Mouse (Mus musculus): ENCODE data around the gene Ephb3. TPM values are rescaled to one million over a fixed set of nuclear protein-coding genes. Genes with fewer than 3 reads are reported as not detected.

Gene Ephb3
- total RNA-seq, 1 experiment from 2014 or later, result not detected

DNA sequence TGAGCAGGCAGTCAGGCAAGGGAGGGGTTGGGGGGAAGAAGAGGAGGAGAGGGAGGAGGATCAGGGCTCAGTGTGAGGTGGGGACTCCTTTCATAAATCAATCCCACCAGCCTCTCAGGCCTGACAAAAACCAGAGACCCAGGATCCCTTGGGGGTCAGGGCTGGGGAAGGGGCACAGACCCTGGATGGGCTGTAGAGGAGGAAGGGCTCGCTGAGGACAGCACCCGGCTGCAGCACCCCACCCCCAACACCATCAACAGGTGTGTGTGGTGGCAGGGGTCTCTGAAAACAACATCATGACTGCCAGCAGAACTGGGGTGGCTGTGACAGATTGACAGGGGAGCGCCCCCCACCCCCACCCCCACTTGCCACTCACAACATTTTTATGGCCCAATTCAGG lies 36.0 kb downstream of the Ephb3 start:
- no peak for ATAC-seq (replicated peaks; ENCODE audit: insufficient number of reproducible peaks, low FRiP score, low TSS enrichment, poor library complexity, severe bottlenecking)

DNA sequence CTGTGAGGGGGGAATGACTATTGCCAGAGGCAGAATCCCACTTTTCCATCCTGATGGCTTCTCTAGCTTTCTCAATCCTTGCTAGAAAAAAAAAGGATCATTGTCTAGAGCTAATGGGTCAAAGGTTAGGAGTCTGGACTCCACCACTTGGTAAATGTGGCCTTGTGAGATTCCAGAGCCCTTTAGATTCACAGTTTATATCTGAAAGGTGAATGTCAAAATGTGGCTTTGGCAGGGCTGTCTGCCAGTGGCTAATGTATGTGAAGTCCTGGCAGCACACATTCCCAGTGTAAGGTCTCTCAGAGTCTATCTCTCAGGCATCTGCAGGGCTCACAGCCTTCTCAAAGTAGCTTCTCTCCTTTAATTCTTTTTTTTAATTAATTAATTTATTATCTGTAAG lies 36.5 kb downstream of the Ephb3 start:
- no peak for ATAC-seq (replicated peaks; ENCODE audit: insufficient number of reproducible peaks, low FRiP score, low TSS enrichment, poor library complexity, severe bottlenecking)

DNA sequence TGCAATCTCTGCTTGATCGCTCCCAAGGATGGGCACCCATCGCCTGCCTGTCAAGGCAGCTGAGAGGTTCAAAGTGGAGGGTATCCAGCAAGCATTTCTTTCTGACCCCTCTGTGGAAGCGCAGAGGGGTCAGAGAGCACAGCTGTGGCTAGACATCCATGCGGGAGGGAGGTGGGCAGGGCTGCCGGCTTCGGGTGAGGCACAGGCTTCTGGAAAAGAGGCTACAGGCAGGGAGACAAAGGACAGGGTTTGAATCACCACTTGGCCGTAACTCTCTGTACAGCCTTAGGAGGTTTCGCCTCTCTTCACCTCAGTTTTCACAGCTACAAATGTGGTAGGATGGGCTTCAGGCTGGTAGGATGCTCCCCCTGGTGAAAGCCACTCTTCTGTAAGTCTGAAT lies 38.4 kb downstream of the Ephb3 start:
- no peak for ATAC-seq (replicated peaks; ENCODE audit: insufficient number of reproducible peaks, low FRiP score, low TSS enrichment, poor library complexity, severe bottlenecking)

DNA sequence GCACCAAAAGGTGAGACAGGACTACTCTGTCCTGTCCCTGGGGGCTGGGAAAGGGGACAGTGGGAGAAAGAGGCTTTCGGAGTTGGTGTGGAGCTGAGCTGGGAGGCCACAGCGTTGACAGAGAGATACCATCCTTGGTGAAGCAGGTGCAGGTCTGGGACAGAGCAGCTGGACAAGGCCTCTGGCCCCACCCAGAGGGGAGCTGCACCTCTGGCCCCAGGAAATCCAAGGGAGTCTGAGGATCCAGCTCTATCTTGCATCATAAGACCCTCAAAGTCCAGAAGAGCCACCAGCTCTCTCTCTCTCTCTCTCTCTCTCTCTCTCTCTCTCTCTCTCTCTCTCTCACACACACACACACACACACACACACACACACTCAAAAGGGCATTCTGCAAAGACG lies 40.2 kb downstream of the Ephb3 start:
- no peak for ATAC-seq (replicated peaks; ENCODE audit: insufficient number of reproducible peaks, low FRiP score, low TSS enrichment, poor library complexity, severe bottlenecking)

DNA sequence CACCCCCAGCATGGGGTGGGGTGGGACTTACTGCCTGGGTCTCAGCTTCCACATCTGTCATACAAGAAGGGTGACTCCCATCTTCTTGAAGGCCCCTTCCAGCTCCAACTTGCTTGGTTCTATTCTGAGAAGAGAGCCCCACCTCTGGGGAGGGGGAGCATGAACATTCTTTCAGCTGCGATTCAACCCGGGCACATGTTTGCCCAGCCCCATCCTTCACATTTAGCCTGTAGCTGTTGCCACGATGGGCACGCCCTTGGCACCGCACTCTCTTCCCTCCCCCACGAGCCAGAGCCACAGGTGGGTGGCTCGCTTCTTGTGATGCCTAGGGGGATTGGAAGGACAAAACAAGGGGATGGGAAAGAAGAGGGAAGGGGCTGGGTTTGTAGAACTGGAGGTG lies 40.8 kb downstream of the Ephb3 start:
- ATAC-seq (replicated peaks; ENCODE audit: insufficient number of reproducible peaks, low FRiP score, low TSS enrichment, poor library complexity, severe bottlenecking), result no peak

DNA sequence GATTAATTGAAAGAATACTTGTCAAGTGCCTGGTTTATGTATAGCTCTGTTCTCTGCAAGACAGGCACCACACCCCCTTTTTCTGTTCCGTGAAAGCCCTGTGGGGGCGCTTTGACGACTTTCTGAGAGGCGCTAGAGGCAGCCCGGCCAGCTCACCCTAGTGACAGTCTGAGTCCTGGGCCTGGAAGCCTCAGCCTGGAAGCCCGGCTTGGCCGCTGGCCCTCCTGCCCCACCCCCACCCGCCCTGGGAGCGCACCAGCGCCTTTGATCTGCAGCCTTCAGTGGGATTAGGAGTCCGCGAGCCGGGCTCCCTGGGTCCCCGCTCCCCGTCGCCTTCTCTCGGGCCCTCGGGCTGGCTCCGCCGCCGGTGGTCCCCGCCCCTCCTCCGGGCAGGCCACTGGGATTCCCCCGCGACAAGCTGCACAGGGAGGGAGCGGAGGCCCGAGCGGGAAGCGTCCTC lies 41.4 kb downstream of the Ephb3 start:
- ATAC-seq (replicated peaks; ENCODE audit: insufficient number of reproducible peaks, low FRiP score, low TSS enrichment, poor library complexity, severe bottlenecking), result peak; percentile 72; the same call in 1 of the 2 replicates

DNA sequence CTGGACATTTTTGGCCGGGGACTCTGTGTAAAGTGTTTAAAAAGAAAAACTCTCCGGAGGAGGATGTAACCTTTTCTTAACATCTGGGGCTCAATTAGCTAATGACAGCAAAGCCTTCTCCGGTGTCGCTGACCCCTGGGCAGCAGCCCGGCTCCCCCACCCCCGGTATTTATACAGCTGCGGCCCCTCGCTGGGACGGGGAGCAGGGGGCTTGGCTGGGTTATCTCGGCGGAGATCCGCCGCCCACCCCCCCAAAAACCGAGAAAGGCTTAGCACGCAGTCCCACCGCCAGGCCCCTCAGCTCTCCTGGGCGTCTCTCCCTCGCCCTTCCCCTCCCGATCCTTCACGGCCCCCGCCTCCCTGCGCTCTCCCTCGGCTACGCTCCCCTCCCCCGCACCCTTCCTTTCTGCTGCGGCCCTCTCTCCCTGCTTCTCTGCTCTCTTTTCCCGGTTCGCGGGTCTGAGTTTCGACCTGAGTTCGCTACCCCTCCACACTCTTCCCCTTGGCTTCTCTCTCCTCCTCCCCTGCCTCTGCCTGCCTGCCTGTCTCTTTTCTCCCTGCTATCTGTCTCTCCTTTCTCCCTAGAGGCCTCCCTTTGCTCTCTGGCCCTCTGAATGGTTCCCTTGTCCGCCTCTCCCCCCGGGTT lies 42.0 kb downstream of the Ephb3 start:
- no peak for ATAC-seq (replicated peaks; ENCODE audit: insufficient number of reproducible peaks, low FRiP score, low TSS enrichment, poor library complexity, severe bottlenecking)

DNA sequence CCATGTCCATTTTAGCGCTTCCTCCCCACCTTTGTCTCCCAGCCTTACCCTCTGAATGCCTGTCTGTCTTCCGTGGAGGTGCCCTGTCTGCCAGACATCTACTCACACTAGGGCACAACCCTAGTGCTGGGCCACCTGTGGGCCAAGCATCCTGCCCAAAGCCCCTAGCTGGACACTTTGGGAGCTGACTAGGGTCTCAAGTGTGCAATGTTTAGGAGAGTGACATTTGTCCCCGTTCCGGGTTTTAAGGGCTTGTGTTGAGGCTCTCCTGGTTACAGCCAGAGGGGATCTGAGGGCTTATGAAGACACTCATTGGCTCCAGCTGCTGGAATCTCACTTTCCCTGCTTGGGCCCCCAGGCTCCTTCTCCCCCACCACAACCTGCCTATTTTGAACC lies 42.5 kb downstream of the Ephb3 start:
- ATAC-seq (replicated peaks; ENCODE audit: insufficient number of reproducible peaks, low FRiP score, low TSS enrichment, poor library complexity, severe bottlenecking), result no peak

DNA sequence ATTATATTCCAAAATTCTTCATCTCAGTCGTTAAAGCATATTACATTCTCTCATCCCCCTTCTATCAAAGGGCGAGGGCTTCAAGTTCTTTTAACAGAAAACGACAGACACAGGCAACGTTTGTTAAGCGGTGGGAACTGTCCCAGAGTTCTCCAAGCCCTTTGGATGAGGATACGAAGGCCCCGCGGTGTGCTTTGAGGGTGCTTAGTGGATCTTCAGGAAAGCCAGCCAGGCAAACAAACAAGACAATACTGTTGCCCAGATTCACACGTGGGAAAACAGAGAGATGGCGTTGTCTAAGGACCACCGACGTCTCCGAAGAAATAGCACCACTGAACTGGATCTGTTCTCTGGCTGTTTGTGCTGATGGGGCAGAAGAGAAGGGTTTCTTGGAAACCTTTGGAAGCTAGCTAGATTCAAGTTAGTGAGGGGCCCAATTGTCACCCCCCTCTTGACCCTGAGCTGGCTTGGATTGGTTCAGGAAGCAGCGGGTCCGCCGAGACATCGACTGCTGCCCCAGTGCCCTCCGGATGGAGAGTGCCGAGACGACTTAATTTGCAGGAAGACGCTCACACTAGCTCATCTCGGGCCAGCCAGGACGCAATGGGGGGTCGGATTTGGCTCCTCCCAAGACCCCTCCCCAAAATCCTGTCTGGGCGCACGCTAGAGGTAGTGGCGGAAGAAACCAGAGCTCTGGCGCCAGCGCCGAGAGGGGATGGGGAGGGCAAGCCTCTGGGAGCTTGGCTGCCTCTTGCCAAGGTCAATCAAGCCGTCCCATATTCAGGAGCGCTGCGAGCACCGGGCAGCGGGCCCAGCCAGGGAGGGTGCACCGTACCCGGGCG lies 43.5 kb downstream of the Ephb3 start:
- no peak for ATAC-seq (replicated peaks; ENCODE audit: insufficient number of reproducible peaks, low FRiP score, low TSS enrichment, poor library complexity, severe bottlenecking)

DNA sequence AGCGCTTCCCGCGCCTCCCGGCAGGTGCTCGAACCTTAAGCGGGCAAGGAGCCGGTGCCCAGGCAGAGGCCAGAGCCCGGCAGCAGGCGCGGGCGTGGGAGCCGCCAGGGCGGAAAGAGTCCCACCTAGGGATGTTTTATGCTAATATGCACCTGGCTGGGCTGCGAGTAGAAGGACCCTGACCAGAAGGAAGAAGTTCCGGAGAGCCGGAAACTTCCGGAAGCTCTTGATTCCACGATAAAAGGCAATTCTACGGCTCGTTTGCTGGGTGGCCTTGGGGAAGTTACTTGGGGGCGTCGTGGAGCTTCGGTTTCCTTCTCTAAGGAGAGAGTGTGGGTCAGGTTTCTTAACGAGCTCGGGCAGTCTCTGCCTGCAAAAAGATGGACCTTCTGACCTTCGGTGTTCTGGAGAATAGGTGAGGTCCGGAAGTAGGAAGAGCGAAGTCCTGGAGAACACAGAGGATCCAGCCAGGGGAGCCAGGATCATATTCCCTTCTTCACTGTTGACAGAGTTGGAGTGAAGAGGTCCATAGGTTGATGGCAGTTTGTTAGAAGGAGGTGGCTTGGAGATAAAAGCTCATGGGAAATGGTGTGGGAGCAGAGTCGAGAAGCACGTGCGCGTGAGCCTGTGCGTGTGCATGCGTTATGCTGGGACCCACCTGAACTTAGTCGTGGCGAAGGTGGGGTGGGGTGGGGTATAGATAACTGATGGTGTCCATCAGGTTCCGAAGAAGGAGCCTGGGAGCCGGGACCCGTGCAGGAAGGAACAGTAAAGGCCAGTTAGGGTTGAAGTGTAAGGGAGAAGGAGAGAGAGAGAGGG lies 44.4 kb downstream of the Ephb3 start:
- no peak for ATAC-seq (replicated peaks; ENCODE audit: insufficient number of reproducible peaks, low FRiP score, low TSS enrichment, poor library complexity, severe bottlenecking)

DNA sequence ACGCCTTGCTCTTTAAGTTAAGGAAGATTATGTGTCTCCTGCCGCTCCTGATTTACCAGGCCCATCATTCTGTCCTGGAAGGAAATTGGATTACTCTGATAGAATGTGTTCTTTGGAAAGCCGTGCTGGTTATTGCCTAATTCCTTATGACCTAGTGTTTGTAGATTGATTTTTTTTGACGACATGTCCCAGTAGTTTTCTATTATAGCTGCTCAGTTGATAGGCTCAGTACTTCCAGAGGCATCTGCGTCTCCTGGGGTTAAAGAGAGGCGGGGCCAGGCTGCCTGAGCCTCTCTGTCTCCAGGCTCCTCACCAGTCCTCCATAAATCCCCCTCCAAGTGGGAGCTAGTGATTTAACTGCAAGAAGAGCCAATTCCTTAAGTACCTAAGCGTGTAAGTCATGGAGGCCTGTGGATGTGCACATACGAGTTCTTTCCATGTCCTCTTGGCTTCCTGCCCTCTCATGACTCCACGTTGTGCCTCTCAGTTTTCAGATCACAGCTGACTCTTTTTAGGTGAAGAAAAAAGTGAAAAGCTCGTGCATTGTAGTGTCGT lies 47.9 kb downstream of the Ephb3 start:
- ATAC-seq (replicated peaks; ENCODE audit: insufficient number of reproducible peaks, low FRiP score, low TSS enrichment, poor library complexity, severe bottlenecking), result no peak

DNA sequence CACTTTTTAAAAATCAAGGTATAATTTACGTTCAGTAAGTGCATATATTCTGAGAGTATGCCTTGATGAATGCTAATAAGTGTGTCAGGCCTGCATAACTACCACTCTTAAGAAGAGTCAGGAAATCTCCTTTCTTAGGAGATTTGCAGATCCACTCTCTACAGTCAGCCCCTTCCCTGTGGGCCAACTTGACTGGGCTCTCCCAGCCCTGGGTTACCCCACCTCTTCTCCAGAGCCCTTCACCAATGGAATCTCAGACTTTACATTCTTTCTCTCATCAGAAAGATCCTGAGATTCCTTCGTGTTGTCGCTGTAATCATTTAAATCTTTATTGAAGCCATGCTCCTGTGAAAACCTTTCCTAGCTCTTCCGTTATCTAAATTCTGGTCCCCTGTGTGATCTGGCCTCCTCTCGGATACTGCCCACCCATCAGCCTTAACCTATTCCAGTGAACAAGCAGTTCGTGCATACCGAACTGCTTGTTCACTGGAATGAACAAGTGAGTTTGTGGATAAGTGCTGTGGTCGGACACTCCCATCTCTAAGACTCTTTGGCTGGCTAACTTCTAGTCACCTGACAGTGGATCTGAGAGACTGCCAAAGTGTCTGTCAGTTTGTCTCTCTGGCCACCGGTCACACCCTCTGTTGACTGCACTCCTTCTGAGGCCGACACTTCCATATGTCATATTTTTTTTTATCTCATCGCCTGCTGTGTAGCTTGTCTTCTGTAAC lies 51.2 kb downstream of the Ephb3 start:
- ATAC-seq (replicated peaks; ENCODE audit: insufficient number of reproducible peaks, low FRiP score, low TSS enrichment, poor library complexity, severe bottlenecking), result no peak

DNA sequence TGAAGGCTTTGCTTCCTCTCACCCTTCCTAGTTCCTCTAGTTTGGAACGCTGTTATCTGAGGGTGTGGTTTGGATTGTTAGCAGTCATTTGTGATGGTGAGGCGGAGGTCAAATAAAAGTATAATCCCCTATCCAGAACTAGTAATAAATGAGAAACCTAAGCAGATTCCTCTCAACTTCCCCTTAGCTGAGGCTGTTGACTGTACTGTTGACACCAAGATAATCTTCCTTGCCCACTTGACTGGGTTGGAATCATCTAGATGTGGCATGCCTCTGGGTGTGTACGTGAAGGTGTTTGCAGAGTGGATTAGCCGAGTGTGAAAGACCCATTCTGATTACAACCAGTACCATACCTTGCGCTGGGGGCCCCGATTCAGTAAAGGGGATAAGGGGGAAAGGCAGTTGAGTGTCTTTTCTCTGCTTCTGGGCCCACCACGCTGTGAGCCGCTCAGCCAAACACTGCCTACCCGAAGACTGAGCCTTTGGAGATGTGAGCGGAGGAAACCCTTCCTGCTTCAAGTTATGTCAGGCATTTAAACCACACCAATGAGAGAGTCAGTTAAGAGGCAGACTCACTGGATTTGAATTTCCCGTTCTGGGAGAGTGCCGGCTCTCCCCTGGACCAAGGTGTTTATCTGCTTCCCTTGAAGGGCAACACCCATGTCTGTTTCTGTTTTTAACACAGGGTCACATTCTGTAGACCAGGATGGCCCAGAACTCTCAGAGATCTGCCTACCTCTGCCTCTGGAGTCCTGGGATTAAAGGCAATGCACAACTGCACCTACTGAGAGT lies 52.2 kb downstream of the Ephb3 start:
- no peak for ATAC-seq (replicated peaks; ENCODE audit: insufficient number of reproducible peaks, low FRiP score, low TSS enrichment, poor library complexity, severe bottlenecking)

DNA sequence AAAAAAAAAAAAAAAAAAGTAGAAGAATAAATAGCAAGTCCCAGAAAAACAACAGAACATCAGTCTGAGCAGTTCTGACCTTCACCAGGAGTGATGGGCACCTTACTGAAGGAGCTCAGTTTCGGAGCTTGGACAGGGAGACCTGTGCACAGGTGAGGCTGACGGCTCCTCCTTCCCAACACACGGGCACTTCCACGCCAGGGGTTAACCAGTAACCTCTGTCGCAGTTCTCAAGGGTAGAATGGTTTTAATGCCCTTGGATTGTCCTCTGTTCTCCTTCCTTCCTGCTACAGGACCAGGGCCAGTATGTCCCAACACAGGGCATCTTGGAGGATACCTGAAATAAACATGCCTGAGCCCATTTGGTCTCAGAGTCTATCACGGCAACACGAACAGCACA lies 60.9 kb downstream of the Ephb3 start:
- no peak for ATAC-seq (replicated peaks; ENCODE audit: insufficient number of reproducible peaks, low FRiP score, low TSS enrichment, poor library complexity, severe bottlenecking)

DNA sequence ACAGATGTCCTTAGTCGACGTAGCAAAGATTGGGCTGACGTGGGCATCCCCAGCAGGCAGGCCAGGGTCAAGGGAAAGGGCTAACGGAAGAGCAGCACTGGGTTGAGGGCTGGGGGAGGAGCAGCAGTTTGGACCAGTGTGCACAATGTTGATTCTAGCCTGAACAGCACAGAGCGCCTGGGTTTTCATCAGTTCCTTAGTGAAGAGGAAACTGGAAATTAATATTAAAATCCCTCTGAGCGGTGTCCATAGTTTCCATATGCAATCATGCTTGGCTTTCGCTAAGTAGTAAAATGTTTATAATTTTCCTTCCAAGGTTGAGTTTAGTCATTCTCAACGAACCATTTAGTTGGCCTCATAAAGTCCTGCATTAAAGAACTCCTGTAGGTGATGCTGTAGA lies 65.2 kb downstream of the Ephb3 start:
- ATAC-seq (replicated peaks; ENCODE audit: insufficient number of reproducible peaks, low FRiP score, low TSS enrichment, poor library complexity, severe bottlenecking), result no peak

DNA sequence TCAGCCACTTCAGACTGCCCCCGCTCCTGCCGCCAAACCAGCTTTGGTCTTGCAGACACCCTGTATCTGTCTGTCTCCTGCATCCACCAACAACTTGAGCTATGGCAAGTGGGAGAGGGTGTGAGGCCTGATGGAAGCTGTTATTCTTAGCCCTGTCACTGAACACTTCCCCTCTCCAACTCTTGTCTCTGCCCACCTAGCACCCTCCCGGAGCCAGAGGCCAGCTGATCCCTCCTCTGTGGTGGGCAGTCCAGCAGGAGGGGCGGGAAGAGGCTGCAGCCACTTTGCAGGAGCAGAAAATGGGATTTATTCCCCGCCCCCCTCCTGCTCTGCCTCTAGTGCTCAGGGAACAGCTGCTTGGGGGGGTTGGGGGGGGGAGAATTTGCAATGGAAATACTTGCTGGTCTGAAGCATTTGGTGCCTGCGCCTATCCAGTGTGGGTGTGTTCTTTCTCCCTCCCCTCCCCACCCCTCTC lies 67.3 kb downstream of the Ephb3 start:
- no peak for ATAC-seq (replicated peaks; ENCODE audit: insufficient number of reproducible peaks, low FRiP score, low TSS enrichment, poor library complexity, severe bottlenecking)

DNA sequence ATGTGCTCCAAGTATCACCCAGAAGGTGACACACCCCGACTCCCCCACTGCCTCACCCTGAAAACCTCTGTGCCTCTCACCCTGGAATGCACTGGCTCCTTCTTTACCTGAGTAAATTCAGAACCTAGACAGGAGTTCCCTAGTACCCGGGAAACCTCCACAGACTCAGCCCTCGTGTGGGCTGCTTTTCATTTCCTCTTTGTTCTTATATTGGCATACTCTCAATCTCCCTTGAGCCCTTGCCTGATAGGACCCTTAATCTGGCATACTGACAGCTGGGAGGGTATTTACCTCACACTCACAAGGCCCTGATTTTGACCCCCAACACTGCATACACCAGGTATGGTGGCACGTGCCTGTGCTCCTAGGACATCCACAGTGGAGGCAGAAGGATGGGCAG lies 68.2 kb downstream of the Ephb3 start:
- no peak for ATAC-seq (replicated peaks; ENCODE audit: insufficient number of reproducible peaks, low FRiP score, low TSS enrichment, poor library complexity, severe bottlenecking)

Measured in monocyte, adult 5-6 weeks (primary cell).